Mouse (Mus musculus) T-helper 17 cell (primary cell): ENCODE results near the gene Pkhd1.

ENCODE experiments used
- in situ Hi-C, 2 experiments: fragments of 300-600 bp; cut with MboI, MseI; formaldehyde crosslinking; loops; 1 replicate in 1 of 2; 2 replicates in 1 of 2; pipeline ENCODE4 v1.15.1; 2025; ENCODE audit warnings: high pct_unique_total_duplicates in 2 of 2

Gene Pkhd1

DNA sequence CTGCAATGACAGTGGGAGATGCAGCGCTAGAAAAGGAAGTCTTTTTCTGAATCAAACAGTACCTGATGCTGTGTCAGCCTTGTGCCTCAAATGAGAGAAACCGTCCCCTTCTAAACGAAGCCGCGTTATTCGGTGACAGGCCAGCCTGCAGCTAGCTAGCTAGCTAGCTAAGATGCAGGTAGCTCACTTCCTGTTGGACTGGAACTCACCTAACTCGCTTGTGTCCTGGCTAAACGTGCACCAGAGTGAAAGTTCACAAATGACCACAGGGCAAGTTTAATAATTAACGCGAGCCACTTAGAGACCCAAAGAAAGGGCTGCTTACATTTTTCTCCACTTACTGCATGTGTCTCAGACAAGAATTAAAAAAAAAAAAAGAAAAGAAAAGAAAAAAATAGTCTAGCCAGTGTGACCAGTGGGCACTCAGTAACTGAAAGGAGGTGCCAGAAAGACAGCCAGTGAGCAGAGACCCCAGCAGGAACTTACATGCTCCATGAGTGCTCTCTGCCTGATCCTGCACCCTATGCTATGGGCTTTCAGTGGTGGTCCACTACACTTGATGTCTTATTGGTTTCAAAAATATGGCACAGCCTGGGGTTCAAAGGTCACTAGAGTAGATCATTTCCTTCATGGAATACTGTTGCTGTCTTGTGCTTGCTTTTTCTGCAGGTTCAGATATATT, at the start of gene Pkhd1:
TSS of gene Pkhd1 (minus strand) at position 216 of the 682 bp plus-strand sequence.
- in situ Hi-C loops, result loop anchor here in 1 of 2 experiments (10.0 kb wide), 1 partner anchor 187 kb away; no protein-coding TSS in a partner anchor

DNA sequence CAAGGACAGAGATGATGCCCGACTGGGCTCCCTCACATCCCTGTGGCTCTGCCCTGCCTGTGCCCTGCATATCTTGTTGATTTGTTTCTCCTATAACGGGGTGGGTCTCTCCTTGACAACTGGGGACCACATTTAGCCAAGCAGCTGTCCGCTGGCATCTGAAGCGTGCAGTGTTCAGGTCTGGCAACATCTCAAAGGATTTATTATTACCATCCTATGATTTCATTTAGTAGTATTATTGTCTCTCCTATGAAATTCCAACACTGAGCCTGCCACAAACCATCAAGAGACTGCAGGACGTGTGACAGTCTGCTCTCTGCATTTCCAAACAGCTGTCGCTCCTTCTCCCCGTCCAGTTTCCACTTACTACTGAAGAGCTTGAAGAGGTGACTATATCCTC, 49.7 kb upstream of the Pkhd1 start:
- in situ Hi-C loops, result no loop called here

DNA sequence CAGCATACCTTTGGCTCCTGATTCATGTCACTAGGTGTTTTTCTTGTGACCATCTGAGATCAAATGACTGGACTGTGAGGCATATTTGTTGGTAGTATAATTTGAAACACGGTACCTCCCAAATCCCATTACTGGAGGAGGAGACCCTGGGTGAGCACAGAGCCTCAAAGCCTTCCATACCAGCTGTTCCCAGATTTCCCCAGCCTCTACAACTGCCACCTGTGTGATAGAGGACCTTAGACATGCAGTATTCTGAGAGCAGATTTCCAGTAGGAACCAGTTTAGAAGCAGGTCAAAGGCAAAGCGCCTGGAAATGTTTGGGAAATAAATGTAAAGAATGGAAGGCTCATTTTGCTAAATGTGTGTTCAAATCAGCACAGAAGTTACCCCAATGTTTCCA, 48.4 kb upstream of the Pkhd1 start:
- in situ Hi-C loops, result no loop called here

- in situ Hi-C loops, result no loop called here
These were observed 37.2 kb upstream of the Pkhd1 start for GRCm38 (mm10) chr1:20655085-20655484.

- in situ Hi-C loops, result no loop called here
These were observed 35.9 kb upstream of the Pkhd1 start for GRCm38 (mm10) chr1:20653513-20654506.

DNA sequence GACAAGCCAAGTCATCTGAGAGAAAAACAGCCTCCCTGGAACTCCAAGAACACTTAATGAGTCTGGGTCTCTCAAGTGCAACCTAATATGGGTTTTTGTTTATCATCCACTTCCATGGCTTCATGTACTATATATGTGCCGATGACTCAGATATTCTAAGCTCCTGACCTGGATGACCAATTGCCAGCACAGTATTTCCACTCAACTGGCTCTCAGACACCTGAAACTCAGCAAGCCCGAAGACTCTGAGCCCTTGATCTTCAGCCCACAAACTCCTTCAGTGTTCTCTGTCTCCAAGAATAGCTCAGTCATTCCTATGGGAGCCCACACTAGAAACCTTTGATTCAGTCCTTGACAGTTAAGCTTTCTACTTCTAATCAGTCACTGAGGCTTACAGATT, 17.0 kb upstream of the Pkhd1 start:
- in situ Hi-C loops, result no loop called here

- in situ Hi-C loops, result no loop called here
These were observed 15.5 kb upstream of the Pkhd1 start for GRCm38 (mm10) chr1:20633276-20633869.

GRCm38 (mm10) chr1:20624564-20624963, 6.7 kb upstream of the Pkhd1 start:
- in situ Hi-C loops, result no loop called here

DNA sequence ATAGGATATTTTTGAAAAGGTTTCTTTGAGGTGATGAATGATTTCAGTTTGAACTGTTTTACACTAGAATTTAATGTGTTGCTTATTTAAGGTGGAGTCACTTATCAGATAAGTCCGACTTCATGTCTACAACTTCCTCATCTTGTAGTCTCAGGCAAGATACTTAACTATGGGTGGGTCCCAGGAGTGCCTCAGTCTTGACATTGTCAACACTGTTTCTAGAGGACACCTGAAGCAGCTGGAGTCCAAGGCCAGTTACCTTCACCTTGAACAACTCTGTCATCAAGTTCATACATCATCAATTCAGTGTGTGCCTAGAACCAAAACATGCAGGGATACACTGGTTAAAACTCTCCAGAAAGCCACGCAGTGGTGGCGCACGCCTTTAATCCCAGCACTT, 5.5 kb upstream of the Pkhd1 start:
- in situ Hi-C loops, result no loop called here

GRCm38 (mm10) chr1:20620611-20621010, 2.7 kb upstream of the Pkhd1 start:
- in situ Hi-C loops, result no loop called here

- in situ Hi-C loops, result loop anchor here in 1 of 2 experiments (10.0 kb wide), 1 partner anchor 185 kb away; no protein-coding TSS in a partner anchor
These were observed 1.5 kb upstream of the Pkhd1 start for GRCm38 (mm10) chr1:20619363-20619762.

GRCm38 (mm10) chr1:20612643-20613042, 5.2 kb downstream of the Pkhd1 start:
- in situ Hi-C loops, result loop anchor here in 1 of 2 experiments (10.0 kb wide), 1 partner anchor 192 kb away; no protein-coding TSS in a partner anchor

DNA sequence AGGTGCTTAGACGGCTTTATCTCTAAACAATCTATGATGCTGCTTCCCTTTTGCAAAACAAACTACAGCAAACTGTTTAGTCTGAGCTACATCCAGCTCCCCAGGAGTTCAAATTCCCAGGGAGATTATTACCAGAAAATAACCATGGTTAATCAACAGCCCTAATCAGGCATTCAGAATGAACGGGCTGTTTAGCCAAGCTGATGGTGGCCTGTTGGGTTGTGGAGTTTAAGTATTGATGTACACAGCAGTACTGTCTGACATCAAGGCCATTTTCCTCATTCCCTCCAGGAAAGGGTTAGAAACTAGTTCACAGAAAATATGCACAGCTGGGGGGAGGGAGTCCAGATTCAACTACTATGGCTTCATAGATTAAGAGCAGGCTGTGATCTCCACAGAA, 12.4 kb downstream of the Pkhd1 start:
- in situ Hi-C loops, result no loop called here

GRCm38 (mm10) chr1:20590488-20590887, 27.4 kb downstream of the Pkhd1 start:
- in situ Hi-C loops, result no loop called here

- in situ Hi-C loops, result loop anchor here in 1 of 2 experiments (25.0 kb wide), 1 partner anchor 1941 kb away; no protein-coding TSS in a partner anchor
These were observed 46.4 kb downstream of the Pkhd1 start for GRCm38 (mm10) chr1:20571469-20571868.

DNA sequence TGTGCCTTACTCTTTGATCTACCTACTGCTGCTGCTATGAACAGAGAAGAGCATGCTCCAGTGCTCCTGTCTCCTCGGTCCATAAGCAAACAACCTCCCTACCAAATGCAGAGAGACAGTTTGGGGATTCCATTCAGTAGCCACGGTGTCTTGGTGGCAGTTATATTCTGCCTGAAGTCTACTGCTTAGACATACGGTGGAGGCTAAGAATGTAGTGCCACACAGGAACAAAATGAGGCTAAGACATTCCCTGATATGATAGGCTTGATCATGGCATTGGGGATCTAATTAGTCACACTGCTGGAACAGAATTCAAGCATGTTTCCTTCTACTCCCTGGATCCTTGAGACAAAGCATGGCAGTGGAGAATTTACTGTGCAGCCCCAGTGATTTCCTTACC, 48.4 kb downstream of the Pkhd1 start:
- in situ Hi-C loops, result loop anchor here in 1 of 2 experiments (25.0 kb wide), 1 partner anchor 1943 kb away; no protein-coding TSS in a partner anchor

DNA sequence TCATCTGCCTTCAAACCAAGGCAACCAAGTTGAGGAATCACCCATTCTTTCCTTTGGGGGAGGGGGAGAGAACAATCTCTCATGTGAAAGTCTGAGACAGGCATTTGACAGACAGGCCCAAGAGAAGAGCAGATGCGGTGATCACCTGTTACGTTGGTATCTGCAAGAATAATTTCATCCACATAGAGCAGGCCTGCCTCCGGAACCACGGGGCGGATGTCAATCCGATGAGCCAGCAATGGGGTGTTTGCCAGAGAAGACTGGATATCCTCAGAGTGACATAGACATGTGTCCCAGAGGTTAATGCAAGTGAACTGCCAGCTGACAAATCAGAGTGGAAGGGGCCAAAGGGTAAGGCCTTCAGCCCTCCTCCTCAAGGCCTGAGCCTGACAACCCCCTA, 59.4 kb downstream of the Pkhd1 start:
- in situ Hi-C loops, result loop anchor here in 1 of 2 experiments (25.0 kb wide), 1 partner anchor 1954 kb away; no protein-coding TSS in a partner anchor

GRCm38 (mm10) chr1:20554398-20554797, 63.5 kb downstream of the Pkhd1 start:
- in situ Hi-C loops, result loop anchor here in 1 of 2 experiments (25.0 kb wide), 1 partner anchor 1958 kb away; no protein-coding TSS in a partner anchor

DNA sequence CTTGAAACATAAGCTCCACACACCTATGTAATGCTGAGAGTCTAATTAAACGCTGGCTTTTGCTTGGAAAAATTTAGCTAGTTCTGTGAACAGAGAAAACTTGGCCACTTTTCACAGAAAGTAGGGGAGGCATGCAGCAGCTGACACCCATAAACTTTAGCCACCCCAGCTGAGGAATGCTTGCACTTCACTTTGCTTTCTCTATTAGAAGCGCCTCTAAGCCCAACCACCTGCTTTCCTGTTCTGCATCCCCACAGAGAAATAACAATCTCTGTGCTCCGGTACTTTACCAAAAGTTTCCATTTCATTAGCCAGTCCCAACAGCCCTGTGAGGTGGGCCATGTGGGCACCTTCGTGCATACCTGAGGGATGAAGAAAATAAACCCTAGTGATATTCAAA, 66.5 kb downstream of the Pkhd1 start:
- in situ Hi-C loops, result loop anchor here in 1 of 2 experiments (25.0 kb wide), 1 partner anchor 1961 kb away; no protein-coding TSS in a partner anchor

GRCm38 (mm10) chr1:20544526-20544925, 73.3 kb downstream of the Pkhd1 start:
- in situ Hi-C loops, result loop anchor here in 1 of 2 experiments (10.0 kb wide), 1 partner anchor 1080 kb away; no protein-coding TSS in a partner anchor
